Mouse (Mus musculus): ENCODE data around the gene Stk24. TPM values are rescaled to one million over a fixed set of nuclear protein-coding genes. Genes with fewer than 3 reads are reported as not detected.

Gene Stk24
- polyA plus RNA-seq, 1 experiment from 2014 or later: 51.7 TPM

DNA sequence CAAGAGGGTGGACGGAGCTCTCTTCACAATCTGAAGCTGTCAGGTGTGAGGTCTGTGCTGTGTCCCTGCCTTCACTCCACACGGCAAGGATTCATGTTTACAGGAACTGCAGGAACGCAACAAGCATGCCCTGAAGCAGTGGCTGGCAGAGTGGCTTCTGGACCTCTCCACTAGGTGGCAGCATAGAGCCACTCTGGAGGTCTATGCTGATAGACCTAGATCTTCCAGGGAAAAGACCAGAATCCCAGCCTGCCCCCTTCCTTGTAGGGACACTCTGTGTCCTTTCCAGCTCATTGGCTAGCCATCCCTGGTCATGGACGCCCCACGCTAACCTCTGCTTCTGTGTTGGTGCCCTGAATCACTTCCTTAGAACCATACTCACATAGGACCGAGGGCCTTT lies 100.7 kb downstream of the Stk24 start:
- 0 out of 2 replicates have a peak, but pooled peaks have one; percentile 11 for ATAC-seq (ENCODE audit: insufficient number of reproducible peaks, insufficient read depth, low FRiP score, low TSS enrichment)
- 29% methylated on average over 6 of the region's 6 CpGs for WGBS
- H3K9ac ChIP-seq: no peak overlapping the region
- H3K4me3 ChIP-seq: no peak overlapping the region
- H3K27me3 ChIP-seq: no peaks in the 10 kb centered on the region
- peaks cover 94% of the 10 kb centered on the region for H3K36me3 ChIP-seq
- no peaks in the 10 kb centered on the region for H3K9me3 ChIP-seq
- 0 out of 2 replicates have a peak overlapping the region, but pooled peaks have one; percentile 41 for H3K27ac ChIP-seq
- H3K4me1 ChIP-seq: no peaks in the 10 kb centered on the region
- H3K4me2 ChIP-seq (replicated peaks): no peak overlapping the region

DNA sequence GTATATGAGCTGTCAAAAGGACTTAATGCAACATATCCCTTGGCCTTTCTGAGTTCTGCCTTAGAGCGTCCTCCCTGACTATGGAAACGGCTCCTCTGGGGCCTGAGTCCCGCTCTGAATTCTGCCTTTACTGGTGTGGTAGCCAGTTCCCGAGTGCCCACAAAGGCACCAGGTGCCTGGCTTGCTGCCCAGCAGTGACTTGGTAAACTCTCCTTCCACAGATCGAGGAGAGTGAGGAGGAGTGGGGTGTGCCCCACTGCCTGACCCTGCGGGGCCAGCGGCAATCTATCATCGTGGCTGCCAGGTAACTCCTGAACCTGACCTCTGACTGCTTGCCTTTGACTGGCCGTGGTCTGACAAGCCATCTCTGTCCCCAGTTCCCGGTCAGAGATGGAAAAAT lies 103.8 kb downstream of the Stk24 start:
- Histone ChIP-seq H3K27me3 (no peaks in the 10 kb centered on the region), H3K4me3 (no peak overlapping the region), H3K9me3 (no peaks in the 10 kb centered on the region), H3K27ac (no peak overlapping the region), H3K36me3 (peaks cover 94% of the 10 kb centered on the region), H3K4me1 (no peaks in the 10 kb centered on the region), H3K9ac (no peak overlapping the region), H3K4me2 (replicated peaks) (no peak overlapping the region)
- ATAC-seq (ENCODE audit: insufficient number of reproducible peaks, insufficient read depth, low FRiP score, low TSS enrichment): no peak
- WGBS: 89% methylated on average over 10 of the region's 10 CpGs

DNA sequence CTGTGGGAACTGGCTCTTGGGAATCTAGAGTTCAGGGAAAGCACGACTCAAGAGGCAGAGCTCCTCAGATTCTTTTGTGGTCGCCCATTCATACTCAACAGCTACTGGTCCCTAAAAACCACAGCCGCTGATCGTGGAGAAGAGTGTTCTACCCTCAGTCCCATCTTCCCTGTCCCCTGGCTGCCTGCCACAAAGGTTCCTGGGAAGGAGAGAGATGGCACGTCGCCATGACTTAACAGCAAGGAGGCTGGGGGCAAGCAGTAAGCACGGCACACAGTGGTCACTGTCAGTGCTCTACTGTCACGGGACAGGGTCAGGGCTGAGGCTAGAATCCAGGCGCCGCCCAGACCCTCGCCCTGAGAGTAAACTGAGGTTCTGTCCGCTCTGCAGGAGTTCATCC lies 104.8 kb downstream of the Stk24 start:
- Histone ChIP-seq H3K36me3 (peaks cover 94% of the 10 kb centered on the region), H3K4me1 (no peaks in the 10 kb centered on the region), H3K4me3 (no peak overlapping the region), H3K9ac (no peak overlapping the region), H3K27me3 (no peaks in the 10 kb centered on the region), H3K9me3 (no peaks in the 10 kb centered on the region), H3K27ac (no peak overlapping the region), H3K4me2 (replicated peaks) (no peak overlapping the region)
- no peak for ATAC-seq (ENCODE audit: insufficient number of reproducible peaks, insufficient read depth, low FRiP score, low TSS enrichment)
- 92% methylated on average over 12 of the region's 12 CpGs for WGBS

DNA sequence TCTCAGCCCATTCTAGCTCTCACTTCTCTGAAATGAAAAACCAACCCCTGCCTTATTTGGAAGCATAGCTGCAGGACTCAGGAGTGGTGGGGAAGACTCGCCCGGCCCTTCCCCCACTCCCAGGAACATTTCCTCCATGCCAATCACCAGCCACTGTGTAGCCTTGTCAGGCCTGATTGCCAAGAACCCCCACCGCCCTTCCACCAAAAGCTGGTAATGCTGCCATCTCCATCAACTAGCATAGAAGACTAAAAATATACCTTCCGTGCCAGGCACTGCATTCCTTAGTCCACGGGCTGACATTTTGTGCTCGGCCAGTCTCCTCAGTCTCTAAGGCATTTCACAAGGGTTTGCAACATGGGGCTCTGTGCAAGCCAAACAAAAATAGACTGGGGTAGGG lies 109.3 kb downstream of the Stk24 start:
- H3K36me3 ChIP-seq: peaks cover 88% of the 10 kb centered on the region

DNA sequence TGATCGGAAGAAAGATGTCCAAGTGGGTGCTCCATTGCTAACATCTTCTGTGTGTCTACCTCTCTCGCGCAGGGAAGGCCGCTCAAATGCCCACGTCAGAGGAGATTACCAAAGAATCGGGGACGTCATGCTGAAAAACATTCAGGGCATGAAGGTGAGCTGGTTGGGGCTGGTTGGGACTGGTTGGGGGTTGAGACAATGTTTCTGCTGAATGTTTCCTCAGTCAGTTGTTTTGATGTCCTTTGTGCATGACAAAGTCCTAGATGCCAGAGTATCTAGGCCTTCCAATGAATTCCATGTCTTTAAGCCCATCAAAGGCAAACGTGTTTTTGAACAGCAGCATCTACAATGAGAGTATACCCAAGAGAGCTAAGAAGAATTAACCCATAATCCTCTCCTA lies 112.0 kb downstream of the Stk24 start:
- Histone ChIP-seq H3K4me3 (no peak overlapping the region), H3K27me3 (no peaks in the 10 kb centered on the region), H3K4me2 (replicated peaks) (no peak overlapping the region), H3K36me3 (peaks cover 71% of the 10 kb centered on the region), H3K9me3 (no peaks in the 10 kb centered on the region), H3K4me1 (0 out of 2 replicates have a peak, but pooled peaks cover 4% of the 10 kb centered on the region), H3K27ac (no peak overlapping the region), H3K9ac (no peak overlapping the region)
- WGBS: 86% methylated on average over 8 of the region's 8 CpGs
- no peak for ATAC-seq (ENCODE audit: insufficient number of reproducible peaks, insufficient read depth, low FRiP score, low TSS enrichment)

More for the DNA sequence above, 109.3 kb downstream of the Stk24 start:
- no peaks in the 10 kb centered on the region for H3K4me1 ChIP-seq
- no peak overlapping the region for H3K4me2 ChIP-seq (replicated peaks)
- no peak overlapping the region for H3K9ac ChIP-seq
- H3K27me3 ChIP-seq: no peaks in the 10 kb centered on the region
- no peak overlapping the region for H3K4me3 ChIP-seq
- 83% methylated on average over 6 of the region's 6 CpGs for WGBS
- H3K9me3 ChIP-seq: no peaks in the 10 kb centered on the region
- ATAC-seq (ENCODE audit: insufficient number of reproducible peaks, insufficient read depth, low FRiP score, low TSS enrichment): no peak
- no peak overlapping the region for H3K27ac ChIP-seq

DNA sequence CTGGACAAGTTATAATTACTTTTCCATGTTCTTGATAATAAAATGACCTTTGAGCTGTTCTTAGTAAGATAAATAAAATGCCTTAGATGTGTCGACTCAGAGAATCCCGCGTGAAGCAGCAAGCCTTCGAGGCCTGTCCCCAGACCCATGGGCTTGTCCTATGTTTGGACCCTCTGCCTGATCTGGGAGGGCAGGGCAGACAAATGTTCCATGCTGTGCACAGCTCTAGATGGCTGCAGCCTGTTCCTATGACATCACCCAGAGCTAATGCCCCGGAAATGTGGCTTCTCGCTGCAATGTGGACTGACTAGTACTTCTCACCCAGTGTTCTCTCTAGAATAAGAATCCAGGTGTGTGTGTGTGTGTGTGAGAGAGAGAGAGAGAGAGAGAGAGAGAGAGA lies 115.4 kb downstream of the Stk24 start:
- no peak for ATAC-seq (ENCODE audit: insufficient number of reproducible peaks, insufficient read depth, low FRiP score, low TSS enrichment)
- Histone ChIP-seq H3K27ac (no peak overlapping the region), H3K36me3 (peaks cover 43% of the 10 kb centered on the region), H3K9ac (no peak overlapping the region), H3K4me2 (replicated peaks) (no peak overlapping the region), H3K4me3 (no peak overlapping the region), H3K9me3 (no peaks in the 10 kb centered on the region), H3K4me1 (0 out of 2 replicates have a peak, but pooled peaks cover 10% of the 10 kb centered on the region), H3K27me3 (no peaks in the 10 kb centered on the region)
- 84% methylated on average over 6 of the region's 6 CpGs for WGBS

DNA sequence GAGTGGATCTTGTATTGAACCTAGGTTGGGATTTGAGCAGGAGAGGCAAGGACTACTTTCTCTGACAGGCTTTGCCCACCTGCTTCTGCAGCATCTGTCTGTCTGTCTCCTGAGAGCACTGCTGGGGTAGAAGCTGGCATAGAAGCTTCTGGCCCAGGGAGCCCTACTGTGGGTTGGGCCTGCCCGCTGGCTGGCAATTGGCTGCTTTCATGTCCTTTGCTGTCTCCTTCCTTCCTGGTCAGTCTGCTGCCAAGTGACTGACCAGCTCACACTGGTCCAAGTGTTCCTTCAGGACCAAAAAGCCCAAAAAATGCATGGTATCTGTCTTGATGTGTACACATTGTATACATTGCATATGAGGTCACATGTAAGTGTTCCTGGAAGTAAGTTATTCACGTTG lies 115.9 kb downstream of the Stk24 start:
- Histone ChIP-seq H3K27ac (no peak overlapping the region), H3K9ac (no peak overlapping the region), H3K4me2 (replicated peaks) (no peak overlapping the region), H3K4me1 (0 out of 2 replicates have a peak, but pooled peaks cover 10% of the 10 kb centered on the region), H3K27me3 (no peaks in the 10 kb centered on the region), H3K4me3 (no peak overlapping the region), H3K9me3 (no peaks in the 10 kb centered on the region), H3K36me3 (peaks cover 43% of the 10 kb centered on the region)
- 87% methylated on average over 2 of the region's 2 CpGs for WGBS
- no peak for ATAC-seq (ENCODE audit: insufficient number of reproducible peaks, insufficient read depth, low FRiP score, low TSS enrichment)

DNA sequence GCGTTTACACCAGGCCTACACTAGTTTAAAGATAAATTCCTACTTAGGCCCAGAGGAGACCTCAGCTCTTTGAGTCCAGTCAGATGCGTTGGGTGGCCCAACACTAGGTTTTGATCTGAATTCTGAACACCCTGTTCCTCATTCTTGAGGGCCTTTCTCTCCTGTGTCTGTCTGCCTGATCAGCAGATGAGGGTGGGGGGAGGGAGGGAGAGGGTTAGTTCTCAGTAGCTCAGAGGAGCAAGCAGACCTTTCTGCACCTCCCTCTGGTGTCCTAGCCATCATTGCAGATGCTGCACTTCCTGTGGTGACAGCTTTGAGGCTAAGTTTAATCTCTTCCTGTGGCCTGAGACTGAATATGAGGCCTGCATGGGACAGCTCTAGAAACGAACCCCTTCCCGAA lies 117.2 kb downstream of the Stk24 start:
- no peak overlapping the region for H3K9ac ChIP-seq
- 0 out of 2 replicates have a peak, but pooled peaks cover 10% of the 10 kb centered on the region for H3K4me1 ChIP-seq
- no peak overlapping the region for H3K4me2 ChIP-seq (replicated peaks)
- H3K27ac ChIP-seq: no peak overlapping the region; the same call in 1 of the 2 replicates
- H3K27me3 ChIP-seq: no peaks in the 10 kb centered on the region
- no peak for ATAC-seq (ENCODE audit: insufficient number of reproducible peaks, insufficient read depth, low FRiP score, low TSS enrichment)
- H3K36me3 ChIP-seq: peaks cover 40% of the 10 kb centered on the region
- WGBS: 69% methylated on average over 4 of the region's 4 CpGs
- no peak overlapping the region for H3K4me3 ChIP-seq
- no peaks in the 10 kb centered on the region for H3K9me3 ChIP-seq

DNA sequence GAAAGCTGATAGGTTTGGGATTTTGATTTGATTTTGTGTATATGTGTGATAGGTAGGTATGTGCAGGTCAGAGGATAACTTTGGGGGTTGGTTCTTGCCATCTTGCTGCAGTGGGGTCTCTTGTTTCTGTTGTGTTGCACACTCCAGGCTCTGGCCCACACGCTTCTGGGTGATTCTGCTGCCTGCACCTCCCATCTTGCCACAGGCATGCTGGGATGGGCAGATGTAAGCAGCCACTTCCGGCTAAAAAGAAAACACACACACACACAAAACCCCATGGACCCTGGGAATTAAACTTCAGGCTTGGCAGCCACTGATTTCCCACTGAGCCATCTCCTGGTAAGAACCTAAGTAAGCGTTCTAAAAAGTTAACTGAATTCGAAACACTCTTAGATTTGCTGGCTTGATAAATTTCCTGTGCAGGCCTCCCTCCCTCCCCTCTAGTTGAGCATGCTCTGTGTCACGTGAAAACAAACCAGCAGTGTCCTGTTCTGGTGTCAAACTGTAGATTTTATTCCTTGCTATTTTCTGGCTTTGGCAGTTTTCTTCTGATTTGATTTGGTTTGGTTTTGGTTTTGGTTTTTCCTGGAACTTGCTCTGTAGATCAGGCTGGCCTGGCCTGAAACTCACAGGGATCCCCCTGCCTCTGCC lies 118.5 kb downstream of the Stk24 start:
- no peak overlapping the region for H3K4me2 ChIP-seq (replicated peaks)
- H3K4me3 ChIP-seq: no peak overlapping the region
- no peak overlapping the region for H3K9ac ChIP-seq
- H3K27me3 ChIP-seq: no peaks in the 10 kb centered on the region
- H3K36me3 ChIP-seq: peaks cover 38% of the 10 kb centered on the region
- 0 out of 2 replicates have a peak, but pooled peaks cover 10% of the 10 kb centered on the region for H3K4me1 ChIP-seq
- H3K27ac ChIP-seq: peak overlapping the region; percentile 42; the same call in 1 of the 2 replicates
- WGBS: 70% methylated on average over 5 of the region's 5 CpGs
- ATAC-seq (ENCODE audit: insufficient number of reproducible peaks, insufficient read depth, low FRiP score, low TSS enrichment): no peak
- H3K9me3 ChIP-seq: no peaks in the 10 kb centered on the region

DNA sequence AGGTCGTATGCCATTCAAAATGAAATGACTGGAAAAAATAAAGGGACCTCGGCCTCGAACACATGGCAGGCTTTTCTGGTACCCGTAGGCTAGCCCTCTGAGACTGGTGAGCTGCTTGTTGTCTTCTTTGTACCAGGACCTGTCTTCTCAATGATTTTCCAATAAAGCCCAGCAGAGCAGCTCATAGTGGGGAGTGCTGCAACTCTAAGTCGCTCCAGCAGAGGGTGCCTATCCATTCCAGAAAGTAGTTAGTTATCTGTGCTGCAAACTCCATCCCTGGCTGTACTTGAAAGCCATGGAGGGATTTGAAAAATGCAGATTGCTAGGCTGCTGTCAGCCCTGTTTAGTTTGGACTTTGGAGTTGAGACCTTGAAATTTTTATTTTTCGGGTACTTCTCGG lies 120.0 kb downstream of the Stk24 start:
- no peaks in the 10 kb centered on the region for H3K27me3 ChIP-seq
- peaks cover 43% of the 10 kb centered on the region for H3K36me3 ChIP-seq
- no peak overlapping the region for H3K4me3 ChIP-seq
- 0 out of 2 replicates have a peak overlapping the region, but pooled peaks have one; percentile 9 for H3K27ac ChIP-seq
- H3K4me2 ChIP-seq (replicated peaks): no peak overlapping the region
- no peaks in the 10 kb centered on the region for H3K9me3 ChIP-seq
- ATAC-seq (ENCODE audit: insufficient number of reproducible peaks, insufficient read depth, low FRiP score, low TSS enrichment): no peak
- 63% methylated on average over 7 of the region's 7 CpGs for WGBS
- H3K9ac ChIP-seq: no peak overlapping the region
- H3K4me1 ChIP-seq: 0 out of 2 replicates have a peak, but pooled peaks cover 6% of the 10 kb centered on the region

DNA sequence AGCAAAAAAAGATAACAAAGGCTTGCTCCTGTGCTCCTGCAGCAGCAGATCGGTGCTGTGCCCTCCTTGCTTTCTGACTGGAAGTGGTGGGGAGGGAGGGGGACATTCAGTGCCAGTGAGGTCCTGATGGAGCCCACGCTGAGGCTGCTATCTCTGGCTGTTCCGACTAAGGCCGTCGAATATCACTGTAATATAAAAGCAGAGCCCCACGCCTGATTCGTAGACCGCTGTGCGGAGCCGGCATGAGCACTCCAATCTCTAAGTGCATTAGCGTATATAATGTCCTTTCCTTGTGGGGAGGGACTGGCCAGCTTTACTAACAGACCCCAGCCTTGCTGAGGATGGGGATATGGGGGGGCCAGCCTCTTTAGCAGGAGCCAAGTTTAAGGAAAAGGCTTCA lies 120.5 kb downstream of the Stk24 start:
- WGBS: 77% methylated on average over 11 of the region's 11 CpGs
- no peak overlapping the region for H3K27ac ChIP-seq
- no peaks in the 10 kb centered on the region for H3K9me3 ChIP-seq
- no peak overlapping the region for H3K9ac ChIP-seq
- no peaks in the 10 kb centered on the region for H3K27me3 ChIP-seq
- peaks cover 43% of the 10 kb centered on the region for H3K36me3 ChIP-seq
- ATAC-seq (ENCODE audit: insufficient number of reproducible peaks, insufficient read depth, low FRiP score, low TSS enrichment): no peak
- H3K4me1 ChIP-seq: 0 out of 2 replicates have a peak, but pooled peaks cover 6% of the 10 kb centered on the region
- no peak overlapping the region for H3K4me3 ChIP-seq
- H3K4me2 ChIP-seq (replicated peaks): no peak overlapping the region

DNA sequence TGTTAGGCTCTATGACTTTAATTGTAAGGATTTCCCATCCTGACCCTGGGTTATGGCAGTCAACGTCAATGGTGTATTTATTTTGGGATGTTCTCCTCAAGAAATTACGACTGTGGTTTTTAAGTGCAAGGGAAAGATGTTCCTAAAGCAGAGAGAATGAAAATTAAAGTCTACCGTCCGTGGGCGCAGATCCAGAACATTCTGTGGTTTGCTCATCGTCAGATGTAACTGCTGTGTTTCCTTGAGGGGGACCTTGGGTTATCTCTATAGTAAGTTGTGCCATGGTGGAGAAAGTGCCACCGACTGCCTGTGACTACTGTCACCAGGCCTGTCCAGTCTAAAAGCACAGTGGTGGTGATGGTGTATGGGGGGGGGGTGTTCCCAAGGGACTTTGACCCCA lies 122.9 kb downstream of the Stk24 start:
- Histone ChIP-seq H3K4me3 (no peak overlapping the region), H3K4me2 (replicated peaks) (no peak overlapping the region), H3K27me3 (no peaks in the 10 kb centered on the region), H3K9me3 (no peaks in the 10 kb centered on the region), H3K36me3 (peaks cover 35% of the 10 kb centered on the region), H3K4me1 (no peaks in the 10 kb centered on the region), H3K27ac (no peak overlapping the region), H3K9ac (no peak overlapping the region)
- WGBS: 88% methylated on average over 7 of the region's 7 CpGs
- no peak for ATAC-seq (ENCODE audit: insufficient number of reproducible peaks, insufficient read depth, low FRiP score, low TSS enrichment)
